Mouse (Mus musculus): ENCODE results near the gene Wdr74. TPM values are rescaled to one million over a fixed set of nuclear protein-coding genes. Genes with fewer than 3 reads are reported as not detected.
A peak's percentile ranks its signal among the peaks of the same experiment; 100 is the strongest.

The Wdr74 gene
- total RNA-seq (2021): 10 to 100 TPM; 52.6 to 53.3 TPM
- long read RNA-seq, transcript Wdr74-201 (11 exons, 1,204 nt): major isoform, 30 of 38 reads
- long read RNA-seq, partial matches to known transcripts: 1 of 38 reads
- long read RNA-seq, other reads (novel, unspliced or antisense): 7 of 38 reads

DNA sequence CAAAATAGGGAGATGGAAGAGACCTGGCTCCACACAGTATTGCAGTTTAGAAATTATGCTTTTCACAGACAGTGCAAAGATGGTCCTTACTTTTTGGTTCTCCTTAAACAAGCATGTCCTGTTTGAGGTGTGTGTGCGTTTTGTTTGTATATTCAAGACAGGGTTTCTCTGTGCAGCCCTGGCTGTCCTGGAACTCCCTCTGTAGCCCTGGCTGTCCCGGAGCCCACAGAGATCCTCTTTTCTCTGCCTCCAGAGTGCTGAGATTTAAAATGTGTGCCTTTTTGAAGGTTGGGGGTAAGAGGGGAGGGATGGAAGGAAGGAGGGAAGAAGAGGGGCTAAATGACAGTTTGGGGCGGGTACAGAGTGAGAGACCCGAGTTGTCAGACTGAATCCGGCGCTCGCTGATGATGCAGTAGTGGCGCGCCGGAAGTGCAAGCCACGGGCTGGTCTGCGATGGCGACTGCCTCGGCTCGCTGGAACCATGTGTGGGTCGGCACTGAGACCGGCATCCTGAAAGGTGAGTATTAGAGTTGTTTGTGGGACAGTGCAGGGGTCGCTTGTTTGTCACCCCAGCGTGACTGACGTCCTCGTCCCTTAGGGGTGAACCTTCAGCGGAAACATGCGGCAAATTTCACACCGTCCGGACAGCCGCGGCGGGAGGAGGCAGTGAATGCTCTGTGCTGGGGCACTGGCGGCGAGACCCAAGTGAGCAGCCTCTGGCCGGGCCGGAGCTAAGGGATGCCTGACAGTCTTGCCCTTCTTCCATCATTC is at the start of gene Wdr74:
TSS of gene Wdr74 (plus strand) at position 439 of the 771 bp plus-strand sequence.
- peak; percentile 92 to 95 for DNase-seq (ENCODE audit: low spot score in 2 of 2)

DNA sequence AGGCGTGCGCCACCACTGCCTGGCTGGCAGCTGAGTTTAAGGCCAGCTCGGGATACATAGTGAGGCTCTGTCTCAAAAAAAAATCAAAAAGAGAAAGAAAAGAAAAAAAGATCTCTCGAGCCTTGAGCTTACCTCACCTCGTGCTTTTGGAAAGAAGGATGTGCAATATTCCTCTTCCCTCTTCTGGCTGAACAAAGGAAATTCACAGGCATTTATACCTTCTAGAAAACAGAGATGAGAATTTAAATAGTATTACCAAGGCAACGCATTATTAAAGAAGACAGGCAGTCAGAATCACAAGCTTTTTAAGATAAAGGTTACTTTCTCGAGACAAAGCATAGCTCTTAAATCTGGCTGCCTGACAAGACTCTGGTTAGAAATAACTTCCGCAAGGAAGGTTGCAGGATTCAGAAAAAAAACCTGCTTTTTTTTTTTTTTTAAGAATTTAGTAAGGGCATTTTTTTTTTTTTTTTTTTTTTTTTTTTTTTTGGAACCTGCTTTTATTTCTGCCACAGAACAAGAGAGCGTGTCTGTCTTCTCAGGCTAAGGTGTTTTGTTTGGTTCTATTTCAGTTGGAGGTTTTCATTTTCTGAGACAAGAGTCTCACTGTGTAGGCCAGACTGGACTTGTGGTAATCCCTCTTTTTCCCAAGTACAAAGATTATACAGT is 43.6 kb upstream of the Wdr74 start:
- no peak for DNase-seq (ENCODE audit: low spot score in 2 of 2)

DNA sequence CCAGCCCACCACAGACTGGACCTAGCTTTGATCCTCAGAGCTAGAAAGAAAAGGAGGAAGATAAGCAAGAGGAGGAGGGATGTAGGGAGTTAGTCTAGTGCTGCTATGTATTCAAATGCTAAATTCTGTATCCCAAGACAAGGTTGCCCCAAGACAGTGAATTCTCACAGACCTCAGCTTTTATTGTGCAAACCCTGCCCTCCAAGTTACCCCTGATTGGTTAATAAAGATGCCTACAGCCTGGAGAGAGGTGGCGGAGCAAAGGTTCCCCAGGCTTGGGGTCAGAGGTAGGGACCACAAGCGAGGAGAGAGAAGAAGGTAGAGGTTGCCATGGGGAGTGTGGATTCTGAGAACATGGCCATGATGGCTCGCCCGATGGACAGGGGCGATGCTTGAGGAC is 42.9 kb upstream of the Wdr74 start:
- DNase-seq (ENCODE audit: low spot score in 2 of 2): no peak

DNA sequence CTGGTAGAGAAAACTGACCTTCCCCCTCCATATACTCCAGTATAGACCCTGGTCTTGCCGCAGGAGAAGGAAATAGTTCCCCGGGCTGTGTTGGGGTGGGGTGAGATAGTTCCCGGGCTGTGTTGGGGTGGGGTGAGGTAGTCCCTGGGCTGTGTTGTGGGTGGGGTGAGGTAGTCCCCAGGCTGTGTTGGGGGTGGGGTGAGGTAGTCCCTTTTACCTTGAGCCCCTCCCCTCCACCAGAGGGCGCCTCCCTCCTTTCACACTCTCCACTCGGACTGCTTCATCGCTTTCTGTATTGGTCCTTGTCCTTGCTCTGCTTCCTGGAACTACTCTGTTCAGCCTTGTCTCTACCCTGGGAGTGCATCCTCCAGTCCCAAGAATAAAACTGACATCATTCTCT is 40.3 kb upstream of the Wdr74 start:
- no peak for DNase-seq (ENCODE audit: low spot score in 2 of 2)

DNA sequence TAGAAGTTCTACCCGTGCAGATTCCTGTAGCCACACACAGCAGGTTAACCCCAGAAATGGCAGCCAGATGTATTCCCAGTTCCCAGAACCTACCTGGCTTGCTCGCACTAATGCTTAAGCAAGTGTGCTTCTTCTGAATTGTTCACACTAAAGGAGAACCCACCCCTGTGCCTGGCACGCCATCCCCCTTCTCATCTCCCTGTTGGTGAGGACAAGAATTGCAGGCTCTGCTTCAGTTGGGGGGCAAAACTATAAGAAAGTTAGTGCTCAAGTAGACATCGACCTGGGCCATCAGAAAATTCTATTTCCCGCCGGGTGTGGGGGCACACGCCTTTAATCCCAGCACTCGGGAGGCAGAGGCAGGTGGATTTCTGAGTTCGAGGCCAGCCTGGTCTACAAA is 36.0 kb upstream of the Wdr74 start:
- no peak for DNase-seq (ENCODE audit: low spot score in 2 of 2)

DNA sequence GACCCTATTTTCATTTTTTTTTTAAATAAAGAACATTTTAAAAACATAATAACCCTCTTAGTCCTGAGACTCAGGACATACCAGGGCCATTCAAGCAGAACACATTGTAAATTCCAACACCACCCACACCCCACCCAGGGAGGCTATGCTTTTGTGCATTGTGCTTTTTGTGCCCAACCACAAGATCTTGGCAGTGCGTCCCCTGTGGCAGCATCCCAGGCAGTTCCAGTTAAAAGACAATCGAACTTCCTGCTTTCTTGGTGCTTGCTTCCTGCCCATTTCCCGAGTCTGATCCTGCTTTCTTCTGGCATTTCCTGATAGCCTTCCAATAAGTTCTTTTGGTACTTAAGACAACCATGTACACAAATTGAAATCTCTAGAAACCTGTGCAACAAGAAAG is 33.2 kb upstream of the Wdr74 start:
- no peak for DNase-seq (ENCODE audit: low spot score in 2 of 2)

DNA sequence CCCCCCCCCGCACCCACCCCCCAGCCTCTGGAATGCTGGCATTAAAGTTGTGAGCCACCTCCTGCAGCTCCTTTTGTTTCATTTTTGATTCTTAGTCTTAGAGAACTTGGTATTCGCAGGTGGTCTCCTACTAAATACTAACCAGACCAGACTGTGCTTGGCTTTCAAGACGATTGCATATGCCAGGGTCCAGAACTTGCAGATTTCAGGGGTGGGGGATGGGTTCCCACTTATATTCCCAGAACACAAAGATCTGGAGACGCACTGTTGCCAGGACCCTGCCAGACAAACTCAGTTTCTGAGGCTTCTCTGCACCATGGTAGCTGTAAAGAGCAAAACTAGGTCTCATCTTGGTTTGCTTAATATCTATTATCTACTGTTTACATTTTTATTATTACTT is 32.1 kb upstream of the Wdr74 start:
- DNase-seq (ENCODE audit: low spot score in 2 of 2): no peak

DNA sequence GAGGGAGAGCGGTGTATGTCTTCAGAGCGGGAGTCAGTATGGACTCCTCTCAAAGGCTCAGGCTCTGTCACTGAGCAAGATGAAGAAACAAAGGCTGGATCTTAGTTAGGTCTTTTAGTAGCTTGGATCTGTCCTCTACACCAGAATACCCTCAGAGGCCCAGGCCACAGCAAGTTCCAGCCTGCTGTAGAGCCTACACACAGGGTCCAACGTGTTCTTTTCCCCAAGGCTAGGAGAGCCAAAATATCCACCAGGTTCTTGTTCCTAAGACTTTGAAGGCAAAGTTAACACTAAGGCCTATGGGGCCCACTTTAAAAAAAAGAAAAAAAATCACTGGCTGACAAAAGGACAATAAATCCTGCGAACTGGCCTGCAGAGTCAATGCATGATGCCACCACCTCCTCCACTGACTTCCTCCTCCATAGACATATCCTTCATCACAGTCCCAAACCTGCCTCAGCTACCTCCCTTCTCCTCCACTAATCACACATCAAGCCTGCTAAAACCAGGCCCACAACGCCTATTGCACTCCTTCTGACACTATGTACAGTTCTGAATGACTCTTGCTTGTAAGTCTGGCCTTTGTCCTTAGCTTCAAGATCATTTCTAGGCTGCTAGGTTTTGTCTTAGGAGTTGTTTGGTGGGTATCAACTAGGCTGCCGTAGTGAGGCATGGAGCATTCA is 30.5 kb upstream of the Wdr74 start:
- no peak for DNase-seq (ENCODE audit: low spot score in 2 of 2)

DNA sequence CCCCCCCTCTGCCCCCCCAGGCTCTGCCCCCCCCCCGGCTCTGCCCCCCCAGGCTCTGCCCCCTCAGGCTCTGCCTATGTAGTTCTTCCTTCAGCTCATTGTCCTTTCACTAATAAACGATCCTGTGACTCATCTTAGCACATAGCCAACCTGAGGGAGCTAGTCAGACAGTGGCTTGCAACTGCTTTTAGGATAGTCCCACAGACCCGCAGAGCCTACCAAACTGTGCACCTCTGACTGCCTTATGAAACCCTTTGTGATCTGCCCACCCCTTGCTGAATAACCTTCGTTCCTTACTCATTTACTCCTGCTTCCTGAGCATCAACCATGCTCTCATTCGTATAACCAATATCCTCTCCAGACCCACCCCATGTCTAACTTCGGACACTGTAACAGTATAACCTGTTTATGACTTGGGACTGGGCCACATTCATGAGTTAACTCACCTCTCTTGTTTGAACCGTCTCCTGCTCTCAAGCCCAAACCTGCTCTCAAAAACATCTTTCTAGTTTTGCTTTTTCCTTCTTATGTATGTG is 29.4 kb upstream of the Wdr74 start:
- no peak for DNase-seq (ENCODE audit: low spot score in 2 of 2)

DNA sequence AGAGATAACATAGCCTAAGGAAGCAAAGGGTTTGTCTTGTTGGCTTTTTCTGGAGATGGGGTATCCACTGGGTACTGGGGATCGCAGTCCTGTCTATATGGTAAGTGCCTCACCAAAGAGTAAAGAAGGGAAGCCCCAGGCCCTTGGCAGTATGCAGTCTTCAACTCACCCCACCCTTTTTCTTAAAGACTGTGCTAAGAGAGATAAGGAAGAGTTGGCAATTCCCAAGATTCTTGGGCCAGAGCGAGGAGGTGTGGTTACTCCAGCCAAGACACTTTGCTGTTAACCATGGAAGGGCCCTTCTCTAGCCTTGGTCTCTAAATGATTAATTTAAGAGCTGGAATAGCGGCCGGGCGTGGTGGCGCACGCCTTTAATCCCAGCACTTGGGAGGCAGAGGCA is 28.7 kb upstream of the Wdr74 start:
- DNase-seq (ENCODE audit: low spot score in 2 of 2): no peak

DNA sequence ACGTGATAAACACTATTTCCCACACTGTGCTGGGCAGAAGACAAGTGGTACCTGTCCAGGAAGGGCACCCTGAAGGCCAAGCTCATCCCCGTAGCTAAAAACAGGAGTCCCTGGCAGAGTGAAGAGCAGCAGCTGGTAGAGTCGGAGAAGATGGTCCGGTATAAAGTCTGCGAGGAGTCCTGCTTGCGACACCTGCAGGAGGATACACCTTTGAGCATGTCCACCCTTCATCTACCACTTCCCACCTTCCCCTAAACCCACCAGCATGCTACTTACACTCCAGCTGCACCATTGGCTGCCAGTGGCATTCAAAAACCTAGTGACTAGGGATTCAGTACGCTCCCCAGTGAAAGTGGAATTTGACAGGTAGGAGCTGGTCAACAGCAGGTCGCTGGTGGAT is 26.7 kb upstream of the Wdr74 start:
- DNase-seq (ENCODE audit: low spot score in 2 of 2): no peak

DNA sequence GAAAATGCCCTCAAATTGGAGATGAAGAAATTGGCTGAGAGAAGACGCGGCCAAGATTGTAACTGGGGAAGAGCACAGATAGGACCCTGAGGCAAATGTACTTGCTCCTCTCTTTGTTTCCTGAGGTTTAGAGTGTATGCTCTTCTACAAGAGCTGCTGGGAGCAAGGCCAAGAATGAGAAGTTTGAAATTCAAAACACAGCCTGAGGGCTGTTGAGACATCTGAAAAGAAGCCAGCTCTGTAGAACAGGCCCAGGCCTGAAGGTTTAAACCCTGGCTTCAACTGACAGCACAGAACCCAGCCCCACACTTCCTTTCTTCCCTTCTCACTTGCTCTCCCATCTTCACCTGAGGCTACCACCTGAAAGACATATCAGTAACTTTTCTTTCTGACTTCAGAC is 25.6 kb upstream of the Wdr74 start:
- no peak for DNase-seq (ENCODE audit: low spot score in 2 of 2)

DNA sequence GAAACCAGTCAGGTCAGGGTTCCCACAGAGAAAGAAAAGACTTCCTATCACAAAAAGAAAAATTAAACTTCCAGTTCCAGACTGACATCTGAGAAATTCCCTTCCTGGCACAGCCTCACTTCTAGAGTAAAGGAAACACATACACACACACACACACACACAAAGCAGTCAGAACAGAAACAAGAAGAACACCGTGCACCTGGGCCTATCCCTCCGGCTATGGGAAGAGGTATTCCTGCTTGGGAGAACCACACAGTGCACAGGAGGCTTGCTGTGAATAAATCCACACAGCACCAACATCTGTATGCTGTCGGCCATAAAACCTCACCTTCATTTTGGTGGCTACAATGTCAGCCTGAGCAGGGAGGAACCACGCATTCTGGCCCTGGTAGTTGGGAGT is 24.1 kb upstream of the Wdr74 start:
- no peak for DNase-seq (ENCODE audit: low spot score in 2 of 2)

DNA sequence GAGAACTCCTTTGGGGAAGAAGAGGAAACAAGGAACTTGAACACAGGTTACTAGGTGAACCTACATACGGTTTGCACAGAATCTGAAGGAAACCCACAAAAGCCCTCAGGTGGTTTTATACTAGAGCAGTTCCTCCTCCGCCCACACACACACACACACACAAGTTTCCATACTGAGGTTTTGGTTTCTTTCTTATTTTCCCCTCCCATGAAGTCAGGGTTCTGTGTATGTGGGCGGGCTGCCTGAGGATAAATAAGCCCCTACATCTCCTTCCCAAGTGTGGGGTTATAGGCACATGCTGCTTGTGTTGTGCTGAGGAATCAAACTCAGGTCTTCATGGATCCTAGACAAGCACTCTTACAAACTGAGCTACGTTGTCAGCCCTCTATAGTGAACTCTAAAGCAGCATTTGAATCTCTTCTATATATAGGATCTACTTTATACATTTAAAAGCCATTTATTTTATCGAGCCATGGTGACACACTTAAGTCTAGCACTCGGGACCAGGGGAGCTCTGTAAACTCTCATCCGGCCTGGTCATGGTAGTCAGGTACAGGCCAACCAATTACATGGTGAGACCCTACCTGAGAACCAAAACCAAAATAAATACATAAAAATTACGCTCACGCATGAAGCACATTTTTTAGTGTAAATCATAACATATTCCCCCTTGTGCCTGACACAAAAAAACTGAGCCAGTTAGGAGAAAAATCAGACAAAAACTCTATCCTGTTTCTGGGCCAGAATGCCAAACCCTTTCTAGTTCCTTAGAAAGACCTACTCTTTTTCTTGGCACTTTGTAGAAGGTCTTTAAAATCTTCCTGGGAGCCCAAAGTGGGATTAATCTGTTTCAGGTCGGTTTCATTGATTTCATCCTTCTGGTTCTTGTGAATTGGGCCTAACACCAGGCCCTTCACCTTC is 23.4 kb upstream of the Wdr74 start:
- DNase-seq (ENCODE audit: low spot score in 2 of 2): no peak

DNA sequence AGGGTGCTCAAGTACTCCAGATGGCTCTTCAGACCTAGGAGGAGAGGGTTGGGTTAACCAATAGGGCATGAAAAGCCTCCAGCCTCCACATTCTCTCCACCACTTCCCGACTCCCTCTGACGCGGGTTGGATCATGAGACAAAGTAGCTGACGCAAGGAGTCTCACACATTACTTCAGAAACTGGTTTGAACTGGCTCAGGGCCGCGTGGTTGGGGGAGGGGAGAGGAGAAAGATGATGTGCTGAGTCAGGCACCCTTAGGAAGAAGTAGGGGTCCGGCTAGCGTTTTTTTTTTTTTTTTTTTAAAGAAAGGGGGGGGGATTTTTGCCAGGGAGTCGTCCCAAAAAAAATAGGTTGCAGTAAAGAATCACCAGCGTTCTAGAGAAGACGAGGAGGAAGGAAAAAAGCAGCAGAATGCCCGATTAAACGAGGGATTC is 22.7 kb upstream of the Wdr74 start:
- peak; percentile 67 to 76 for DNase-seq (ENCODE audit: low spot score in 2 of 2)

DNA sequence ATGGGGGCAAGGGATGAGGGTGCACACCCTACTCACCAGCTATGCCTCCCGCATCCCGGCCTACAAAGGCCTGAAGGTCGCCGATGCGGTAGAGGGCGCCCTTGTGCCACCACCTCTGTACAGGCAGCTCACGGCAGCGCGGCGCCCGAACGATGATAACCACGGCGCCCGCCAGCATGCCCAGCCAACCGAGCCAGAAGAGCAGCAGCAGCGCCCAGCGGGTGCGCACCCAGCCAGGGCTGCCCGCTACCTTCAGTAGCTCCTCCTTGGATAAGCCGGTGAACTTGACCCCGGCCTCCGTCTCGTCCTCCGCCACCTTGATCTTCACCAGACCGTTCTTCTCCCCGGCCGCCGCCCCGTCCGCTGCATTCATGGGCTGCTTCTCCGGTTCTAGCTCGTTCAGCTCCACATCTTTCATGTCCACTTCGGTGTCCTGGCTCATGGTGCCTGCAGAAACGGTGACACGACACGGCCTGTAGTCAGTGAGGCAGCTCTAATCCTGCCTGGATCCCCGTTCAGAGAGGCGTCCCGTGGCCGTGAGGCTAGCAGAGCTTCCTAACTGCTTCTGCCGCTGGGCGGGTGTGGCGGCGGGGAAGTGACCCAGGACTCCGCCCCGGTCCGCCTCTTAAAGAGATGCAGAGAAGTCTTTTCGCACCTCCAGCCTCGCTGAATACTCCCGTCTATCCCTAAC is 22.2 kb upstream of the Wdr74 start:
- peak; percentile 94 to 97 for DNase-seq (ENCODE audit: low spot score in 2 of 2)

DNA sequence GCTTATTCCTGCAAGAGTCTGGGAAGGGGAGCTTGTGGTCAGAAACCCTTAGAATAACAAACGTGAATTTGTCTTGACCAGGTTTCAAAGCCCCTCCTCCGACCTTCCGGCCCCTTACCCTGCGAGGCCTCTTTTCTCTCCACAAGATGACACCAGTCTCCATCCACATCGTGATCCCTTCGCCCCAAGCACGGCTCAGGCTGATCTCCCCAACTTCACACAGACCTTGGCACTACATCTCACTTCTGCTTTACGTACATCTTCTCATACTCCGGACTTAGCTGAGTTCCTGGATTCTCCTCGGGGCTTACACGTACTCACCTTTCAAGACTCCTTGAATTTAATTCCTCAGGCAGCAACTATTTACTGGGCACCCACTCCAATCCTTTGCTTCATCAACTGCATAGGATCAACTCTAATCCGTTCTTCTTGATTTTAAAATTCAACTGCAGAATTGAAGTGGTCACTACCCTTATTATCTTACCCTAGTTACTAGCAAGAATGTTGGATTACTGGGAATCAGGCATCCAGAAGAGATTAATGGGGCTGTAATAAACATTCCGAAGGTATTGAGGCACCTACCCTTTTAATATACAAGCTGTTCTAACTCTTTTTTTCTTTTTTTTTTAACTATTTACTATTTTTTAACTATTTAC is 21.5 kb upstream of the Wdr74 start:
- no peak for DNase-seq (ENCODE audit: low spot score in 2 of 2)

DNA sequence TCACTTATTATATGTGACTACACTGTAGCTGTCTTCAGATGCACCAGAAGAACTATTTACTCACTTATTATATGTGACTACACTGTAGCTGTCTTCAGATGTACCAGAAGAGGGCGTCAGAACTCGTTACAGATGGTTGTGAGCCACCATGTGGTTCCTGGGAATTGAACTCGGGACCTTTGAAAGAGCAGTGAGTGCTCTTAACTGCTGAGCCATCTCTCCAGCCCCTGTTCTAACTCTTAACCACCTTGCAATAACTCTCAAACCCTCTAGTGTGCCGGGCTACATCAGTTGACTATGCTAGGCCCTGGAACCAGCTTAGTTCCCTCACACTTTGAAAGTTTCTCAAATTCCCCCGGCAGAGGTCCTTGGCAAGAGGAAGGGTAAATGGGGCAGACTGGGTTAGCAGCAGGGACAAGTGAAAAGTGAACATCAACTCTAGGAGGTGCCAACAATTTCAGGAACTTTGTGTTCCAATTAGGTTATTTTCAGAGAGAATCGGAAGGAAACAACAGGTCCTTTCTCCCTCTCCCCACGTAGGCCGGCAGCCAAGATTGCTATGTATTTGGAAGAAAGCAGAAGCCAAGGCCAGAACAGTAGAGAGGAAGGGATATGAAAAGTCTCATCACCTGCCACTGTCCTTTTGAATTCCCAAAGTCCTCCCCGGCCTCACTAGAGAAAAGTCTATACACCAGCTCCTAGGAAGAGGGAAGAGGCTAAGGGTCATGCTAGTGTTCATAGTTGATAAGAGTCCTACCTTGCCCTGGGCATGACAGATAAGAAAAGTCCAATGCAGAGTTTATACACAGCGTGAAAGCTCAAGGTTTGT is 20.8 kb upstream of the Wdr74 start:
- no peak for DNase-seq (ENCODE audit: low spot score in 2 of 2)
